Mouse (Mus musculus) liver, embryonic 13.5 days (tissue): ENCODE results near the gene Caskin2. TPM values are rescaled to one million over a fixed set of nuclear protein-coding genes. Genes with fewer than 3 reads are reported as not detected.
A peak's percentile ranks its signal among the peaks of the same experiment; 100 is the strongest.

Experiments
- ATAC-seq: fragments of 200-750 bp; cut with Nextera tagmentation; 2 replicates; pipeline ENCODE4 v1.8.0; 2017; ENCODE audit warnings: low read depth, mild to moderate bottlenecking, moderate number of reproducible peaks, moderate library complexity
- DNase-seq: peaks from one replicate; pipeline ENCODE4 v3.0.0; 2022
- H3K27ac ChIP-seq: fragments of 300-500 bp; sonication (generic); 2 replicates; pipeline ENCODE4 v1.5.1; 2015; ENCODE audit warnings: moderate library complexity, mild to moderate bottlenecking, inconsistent platforms
- H3K27me3 ChIP-seq: fragments of 300-500 bp; sonication (generic); 2 replicates; pipeline ENCODE4 v1.6.1; 2015; ENCODE audit warnings: mild to moderate bottlenecking, inconsistent platforms
- H3K36me3 ChIP-seq: fragments of 300-500 bp; sonication (generic); 2 replicates; pipeline ENCODE4 v1.6.1; 2015; ENCODE audit warnings: mild to moderate bottlenecking, inconsistent platforms
- H3K4me1 ChIP-seq: fragments of 300-500 bp; sonication (generic); replicated peaks from 2 replicates; pipeline ENCODE4 v1.6.1; 2015; ENCODE audit warnings: inconsistent platforms
- H3K4me2 ChIP-seq: fragments of 300-500 bp; sonication (generic); 2 replicates; pipeline ENCODE4 v1.6.1; 2015; ENCODE audit warnings: inconsistent platforms, mild to moderate bottlenecking, moderate library complexity
- H3K4me3 ChIP-seq: fragments of 300-500 bp; sonication (generic); replicated peaks from 2 replicates; pipeline ENCODE4 v1.5.1; 2015; ENCODE audit warnings: mild to moderate bottlenecking, inconsistent platforms
- H3K9ac ChIP-seq: fragments of 300-500 bp; sonication (generic); 2 replicates; pipeline ENCODE4 v1.6.1; 2015; ENCODE audit warnings: mild to moderate bottlenecking, inconsistent platforms
- H3K9me3 ChIP-seq: fragments of 300-500 bp; sonication (generic); replicated peaks from 2 replicates; pipeline ENCODE4 v1.6.1; 2016; ENCODE audit warnings: inconsistent platforms
- WGBS: fragments of 180-500 bp; shearing (Covaris S2); methylation state at CpG from one replicate; pipeline ENCODE4 v1.1.7; 2015; ENCODE audit not compliant: insufficient replicate concordance; 5-methylcytosine and 5-hydroxymethylcytosine counted together
- polyA plus RNA-seq: library from polyadenylated mRNA; unstranded; fragments of >200 nt; fragmentation: Nextera tagmentation; extraction: Ambion mirVana; gene quantifications from 2 replicates; pipeline ENCODE4 v1.2.1, GENCODE M21; 2015

Gene Caskin2
- polyA plus RNA-seq, 1 experiment from 2014 or later = 5.7 TPM

DNA sequence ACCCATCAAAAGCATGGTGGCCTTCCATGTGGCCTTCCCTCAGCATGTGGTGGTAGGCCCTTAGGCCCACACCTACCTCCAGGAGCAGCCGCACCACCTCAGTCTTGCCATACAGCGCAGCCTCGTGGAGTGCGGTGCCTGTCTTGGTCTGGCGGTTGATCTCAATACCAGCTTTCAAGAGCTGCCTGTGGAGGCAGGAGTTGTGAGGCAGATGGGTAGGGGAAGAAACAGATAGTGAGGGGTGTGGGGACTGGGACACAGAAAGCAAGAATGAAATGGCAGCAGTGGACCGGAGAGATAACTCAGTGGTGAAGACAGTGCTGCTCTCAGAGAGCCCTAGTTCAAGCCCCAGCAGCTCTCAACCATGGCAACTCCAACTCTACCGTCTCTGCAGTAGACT, 8.4 kb downstream of the Caskin2 start:
- WGBS = 20% methylated on average over 7 of the region's 7 CpGs
- H3K27me3 ChIP-seq = no peaks in the 10 kb centered on the region
- H3K4me3 ChIP-seq = peak overlapping the region; percentile 54
- peak overlapping the region; percentile 94 for H3K27ac ChIP-seq
- peaks cover 71% of the 10 kb centered on the region for H3K36me3 ChIP-seq
- ATAC-seq = peak; percentile 94
- H3K9ac ChIP-seq = peak overlapping the region; percentile 69
- peak; percentile 81 for DNase-seq
- H3K4me2 ChIP-seq = peak overlapping the region; percentile 65
- H3K9me3 ChIP-seq = no peaks in the 10 kb centered on the region
- peaks cover 77% of the 10 kb centered on the region for H3K4me1 ChIP-seq

DNA sequence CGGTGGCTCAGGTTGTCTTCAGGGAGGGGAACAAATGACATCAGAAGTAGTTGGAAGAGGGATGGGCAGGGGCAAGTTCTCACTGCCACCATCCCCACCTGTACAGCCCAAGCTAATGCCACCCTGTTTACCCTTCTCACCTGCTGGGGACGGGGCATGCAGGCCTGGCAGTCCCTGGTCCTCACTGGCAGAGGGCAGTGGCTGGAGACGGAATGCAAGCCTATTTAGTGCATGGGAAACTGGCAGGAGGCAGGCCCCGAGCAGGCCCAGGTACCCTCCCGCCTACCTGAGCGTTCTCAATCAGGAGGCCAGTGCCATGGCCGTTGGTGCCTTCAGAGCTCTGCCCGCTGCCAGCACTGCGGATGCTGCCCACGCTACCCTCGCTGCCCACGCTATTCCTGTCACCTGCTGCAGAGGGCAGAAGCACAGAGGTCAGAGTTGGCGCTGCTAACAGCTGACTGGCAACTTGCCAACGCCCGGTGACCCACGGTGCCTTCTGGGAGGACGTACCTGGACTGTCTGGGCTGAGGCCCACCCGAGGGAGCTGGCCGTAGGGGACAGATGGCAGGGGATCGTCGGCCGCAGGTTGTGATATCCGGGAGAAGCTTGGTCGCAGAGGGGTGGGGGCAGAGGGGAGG, 10.2 kb downstream of the Caskin2 start:
- peak overlapping the region; percentile 29 for H3K27ac ChIP-seq
- no peaks in the 10 kb centered on the region for H3K9me3 ChIP-seq
- H3K27me3 ChIP-seq = no peaks in the 10 kb centered on the region
- peak overlapping the region; percentile 54 for H3K4me3 ChIP-seq
- H3K4me1 ChIP-seq = peaks cover 59% of the 10 kb centered on the region
- H3K4me2 ChIP-seq = peak overlapping the region; percentile 65
- H3K9ac ChIP-seq = peak overlapping the region; percentile 41; the same call in 1 of the 2 replicates
- DNase-seq = no peak
- no peak for ATAC-seq
- H3K36me3 ChIP-seq = peaks cover 90% of the 10 kb centered on the region
- WGBS = 92% methylated on average over 24 of the region's 24 CpGs

- ATAC-seq = no peak
- H3K36me3 ChIP-seq = peaks cover 93% of the 10 kb centered on the region
- H3K9me3 ChIP-seq = no peaks in the 10 kb centered on the region
- no peak overlapping the region for H3K4me3 ChIP-seq
- no peak overlapping the region for H3K4me2 ChIP-seq
- H3K27ac ChIP-seq = no peak overlapping the region
- no peak for DNase-seq
- H3K9ac ChIP-seq = no peak overlapping the region
- peaks cover 49% of the 10 kb centered on the region for H3K4me1 ChIP-seq
- H3K27me3 ChIP-seq = no peaks in the 10 kb centered on the region
- WGBS = 81% methylated on average over 18 of the region's 18 CpGs
Measured at GRCm38 (mm10) chr11:115800981-115801380, 12.5 kb downstream of the Caskin2 start.

GRCm38 (mm10) chr11:115797665-115798064, 15.8 kb downstream of the Caskin2 start:
- no peak for ATAC-seq
- H3K4me1 ChIP-seq = peaks cover 21% of the 10 kb centered on the region

DNA sequence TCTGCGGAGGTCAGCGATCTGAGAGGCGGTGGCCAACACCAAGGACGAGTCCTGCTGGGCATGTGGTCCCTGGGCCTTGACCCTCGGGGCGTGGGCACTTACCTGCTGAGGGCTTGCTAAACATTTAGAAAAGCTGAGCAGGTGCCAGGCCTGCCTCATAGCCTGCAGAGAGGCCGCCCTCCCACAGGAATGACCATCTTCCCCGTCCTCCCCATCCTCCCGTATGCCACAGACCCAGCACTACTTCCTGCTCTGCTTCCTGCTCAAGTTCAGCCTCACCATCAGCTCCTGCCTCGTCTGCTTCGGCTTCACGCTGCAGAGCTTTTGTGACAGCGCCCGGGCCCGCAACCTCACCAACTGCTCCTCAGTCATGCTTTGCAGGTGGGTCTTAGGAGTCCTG, 16.5 kb downstream of the Caskin2 start:
- 69% methylated on average over 15 of the region's 15 CpGs for WGBS
- Histone ChIP-seq H3K9me3 (no peaks in the 10 kb centered on the region), H3K4me2 (no peak overlapping the region), H3K4me3 (no peak overlapping the region), H3K9ac (no peak overlapping the region), H3K27ac (peak overlapping the region; percentile 22; the same call in 1 of the 2 replicates), H3K4me1 (peaks cover 15% of the 10 kb centered on the region; the same call in 1 of the 2 replicates), H3K36me3 (peaks cover 100% of the 10 kb centered on the region), H3K27me3 (no peaks in the 10 kb centered on the region)
- DNase-seq = no peak
- ATAC-seq = no peak

More at GRCm38 (mm10) chr11:115797665-115798064, 15.8 kb downstream of the Caskin2 start:
- 91% methylated on average over 8 of the region's 9 CpGs for WGBS
- Histone ChIP-seq H3K36me3 (peaks cover 100% of the 10 kb centered on the region), H3K9ac (no peak overlapping the region), H3K27me3 (no peaks in the 10 kb centered on the region), H3K4me3 (no peak overlapping the region), H3K9me3 (no peaks in the 10 kb centered on the region), H3K27ac (peak overlapping the region; percentile 43), H3K4me2 (no peak overlapping the region)
- DNase-seq = no peak

- no peak overlapping the region for H3K4me3 ChIP-seq
- 85% methylated on average over 14 of the region's 14 CpGs for WGBS
- no peak overlapping the region for H3K4me2 ChIP-seq
- peaks cover 94% of the 10 kb centered on the region for H3K36me3 ChIP-seq
- no peak overlapping the region for H3K9ac ChIP-seq
- peaks cover 12% of the 10 kb centered on the region; the same call in 1 of the 2 replicates for H3K4me1 ChIP-seq
- no peak overlapping the region for H3K27ac ChIP-seq
- H3K9me3 ChIP-seq = no peaks in the 10 kb centered on the region
- ATAC-seq (no peak), DNase-seq (no peak)
- H3K27me3 ChIP-seq = no peaks in the 10 kb centered on the region
Measured at GRCm38 (mm10) chr11:115792353-115792752, 21.1 kb downstream of the Caskin2 start.

GRCm38 (mm10) chr11:115791919-115792318, 21.5 kb downstream of the Caskin2 start:
- H3K36me3 ChIP-seq = peaks cover 94% of the 10 kb centered on the region
- peaks cover 12% of the 10 kb centered on the region; the same call in 1 of the 2 replicates for H3K4me1 ChIP-seq
- no peak for DNase-seq
- H3K27me3 ChIP-seq = no peaks in the 10 kb centered on the region
- H3K9me3 ChIP-seq = no peaks in the 10 kb centered on the region
- H3K9ac ChIP-seq = no peak overlapping the region
- no peak for ATAC-seq
- H3K27ac ChIP-seq = no peak overlapping the region
- WGBS = 95% methylated on average over 16 of the region's 16 CpGs
- no peak overlapping the region for H3K4me2 ChIP-seq
- no peak overlapping the region for H3K4me3 ChIP-seq

GRCm38 (mm10) chr11:115789787-115790186, 23.7 kb downstream of the Caskin2 start:
- H3K27ac ChIP-seq = no peak overlapping the region
- no peak for ATAC-seq
- no peak overlapping the region for H3K4me3 ChIP-seq
- H3K4me1 ChIP-seq = peaks cover 14% of the 10 kb centered on the region
- peaks cover 88% of the 10 kb centered on the region for H3K36me3 ChIP-seq
- H3K4me2 ChIP-seq = no peak overlapping the region
- H3K9me3 ChIP-seq = no peaks in the 10 kb centered on the region
- WGBS = 93% methylated on average over 7 of the region's 7 CpGs
- H3K9ac ChIP-seq = no peak overlapping the region
- no peak for DNase-seq
- no peaks in the 10 kb centered on the region for H3K27me3 ChIP-seq

DNA sequence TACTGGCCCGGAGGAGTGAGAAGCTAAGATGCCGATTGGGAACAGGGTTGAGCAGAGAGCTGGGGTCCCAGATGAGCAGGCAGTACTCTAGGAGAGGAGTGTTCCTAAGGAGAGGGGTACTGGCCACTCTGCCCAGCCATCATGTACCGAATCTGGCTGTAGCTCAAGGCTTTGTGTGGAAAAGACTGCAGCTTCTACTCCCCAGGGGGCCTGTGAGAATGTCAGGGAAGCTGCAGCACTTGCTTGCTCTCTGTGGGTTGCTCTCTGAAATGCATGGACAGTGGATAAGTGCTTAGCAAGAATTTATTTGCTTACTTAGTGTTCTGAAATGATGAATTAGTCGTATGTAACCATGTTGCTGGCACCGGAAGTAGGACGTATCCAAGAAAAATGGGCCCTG, 27.0 kb downstream of the Caskin2 start:
- H3K9ac ChIP-seq = no peak overlapping the region
- WGBS = 88% methylated on average over 6 of the region's 6 CpGs
- H3K4me3 ChIP-seq = no peak overlapping the region
- no peak for ATAC-seq
- peaks cover 69% of the 10 kb centered on the region for H3K36me3 ChIP-seq
- no peak for DNase-seq
- no peaks in the 10 kb centered on the region for H3K9me3 ChIP-seq
- H3K27me3 ChIP-seq = no peaks in the 10 kb centered on the region
- H3K4me2 ChIP-seq = no peak overlapping the region
- H3K27ac ChIP-seq = no peak overlapping the region
- peaks cover 33% of the 10 kb centered on the region for H3K4me1 ChIP-seq

DNA sequence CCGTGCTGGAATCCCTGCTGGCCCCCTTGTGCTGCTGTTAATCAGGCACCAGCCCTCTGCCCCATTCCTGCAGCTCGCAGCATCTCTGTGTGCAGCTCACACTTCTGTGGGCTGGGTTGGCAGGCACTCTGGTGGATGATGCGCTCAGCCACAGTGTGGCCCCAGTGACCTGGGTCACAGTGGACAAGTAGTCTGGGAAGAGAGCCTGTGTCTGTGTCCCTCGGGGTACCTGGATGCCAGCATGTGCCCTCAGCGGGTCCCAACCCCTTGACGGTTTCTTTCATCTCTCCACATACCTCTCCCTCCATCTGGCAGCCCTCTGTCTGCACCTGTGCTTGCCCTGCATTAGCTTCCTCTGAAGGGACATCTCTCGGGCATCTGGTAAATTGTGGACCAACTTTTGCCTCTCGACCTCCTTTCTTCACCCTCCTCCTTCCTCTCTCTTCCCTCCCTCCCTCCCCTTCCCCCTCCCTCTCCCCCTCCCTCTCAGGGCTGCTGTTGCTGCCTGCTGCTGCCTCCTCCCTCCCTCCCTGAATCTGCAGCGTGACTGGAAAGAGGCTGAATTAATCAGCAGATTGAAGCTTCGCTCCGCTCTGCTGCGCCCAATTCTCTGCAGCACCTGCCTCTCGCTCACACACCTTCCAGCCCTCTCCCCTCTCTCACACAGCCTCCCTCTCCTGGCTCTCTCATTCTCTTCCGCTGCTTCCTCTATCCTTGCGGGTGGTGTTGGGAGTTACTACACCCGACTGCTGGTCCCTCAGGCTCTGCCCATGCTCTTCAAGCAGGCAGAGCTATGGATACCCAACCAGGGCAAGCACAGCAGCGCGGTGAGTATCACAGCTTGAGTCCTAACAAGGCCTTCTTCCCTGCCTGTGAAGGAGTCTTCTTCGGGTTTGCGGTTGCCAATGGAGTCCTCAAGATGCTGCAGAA, 33.0 kb downstream of the Caskin2 start:
- DNase-seq (no peak), ATAC-seq (no peak)
- Histone ChIP-seq H3K9me3 (no peaks in the 10 kb centered on the region), H3K36me3 (peaks cover 28% of the 10 kb centered on the region), H3K9ac (peak overlapping the region; percentile 73), H3K27ac (peak overlapping the region; percentile 99), H3K4me2 (peak overlapping the region; percentile 73), H3K27me3 (no peaks in the 10 kb centered on the region), H3K4me1 (peaks cover 85% of the 10 kb centered on the region), H3K4me3 (0 out of 2 replicates have a peak overlapping the region, but pooled peaks have one; percentile 42)
- WGBS = 40% methylated on average over 20 of the region's 20 CpGs

GRCm38 (mm10) chr11:115779038-115779571, 34.3 kb downstream of the Caskin2 start:
- H3K4me1 ChIP-seq = peaks cover 82% of the 10 kb centered on the region
- WGBS = under 1% methylated on average over 9 of the region's 9 CpGs
- H3K9ac ChIP-seq = peak overlapping the region; percentile 73
- ATAC-seq (peak; percentile 94), DNase-seq (peak; percentile 78)
- no peaks in the 10 kb centered on the region for H3K27me3 ChIP-seq
- H3K4me3 ChIP-seq = peak overlapping the region; percentile 42
- peaks cover 26% of the 10 kb centered on the region for H3K36me3 ChIP-seq
- no peaks in the 10 kb centered on the region for H3K9me3 ChIP-seq
- H3K27ac ChIP-seq = peak overlapping the region; percentile 99
- H3K4me2 ChIP-seq = peak overlapping the region; percentile 73
